In the genomic region with DNA sequence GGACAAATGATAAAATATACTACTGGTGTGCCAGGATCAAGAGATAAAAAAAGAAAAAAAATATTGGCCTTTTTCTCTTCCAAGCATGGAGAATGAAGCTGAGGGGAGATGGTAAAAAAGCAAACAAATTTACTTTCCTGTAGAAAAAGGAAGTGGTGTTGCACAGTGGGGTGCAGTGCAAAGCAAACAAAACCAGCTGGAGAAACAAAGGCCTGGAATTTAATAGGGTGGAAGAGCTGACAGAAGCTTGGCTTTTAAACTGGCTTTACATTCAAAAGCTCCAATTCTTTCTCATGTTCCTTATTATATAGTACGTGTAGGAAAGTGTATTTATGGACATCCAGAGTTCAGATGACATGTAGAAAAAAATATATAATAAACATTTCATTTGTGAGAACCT, we compare ENCODE assay signal across 21 mouse cellular contexts.
DNase-seq lines count a peak whose midpoint lies in the region; ATAC-seq and TF ChIP-seq lines count a peak whose summit lies in the region.
"Had no signal": no experiment of that assay in that cellular context is flagged by ENCODE, and none has a peak within 500 bp of the region (broad histone marks: within the 10 kb centered on the region; RNA-seq: fewer than 3 reads in every experiment).

No protein-coding gene starts in this region.

- 2% methylated on average over 1 of the region's 1 CpGs for WGBS in forebrain, embryonic 14.5 days
- whole genome bisulfite sequencing in forebrain, embryonic 13.5 days = 8% methylated on average over 1 of the region's 1 CpGs
- WGBS in lung, embryonic 14.5 days = 25% methylated on average over 1 of the region's 1 CpGs

- ATAC-seq in forebrain, embryonic 14.5 days = no peak
- no peak for ATAC-seq in forebrain, embryonic 13.5 days
- no peak for ATAC-seq in lung, embryonic 14.5 days (ENCODE audit: insufficient read depth)
- ATAC-seq: inflammation-experienced regulatory T-cells, adult 6 months; midbrain, embryonic 13.5 days had no signal

- intact Hi-C loops in left cerebral cortex, postnatal 14 days (cut with DNase I) = no loop called here

- H3K9me3 ChIP-seq in forebrain, embryonic 14.5 days (replicated peaks; ENCODE audit: control insufficient read depth, low read length) = no peaks in the 10 kb centered on the region
- no peaks in the 10 kb centered on the region for H3K9me3 ChIP-seq in forebrain, embryonic 13.5 days (replicated peaks)
- H3K9me3 ChIP-seq in lung, embryonic 14.5 days (ENCODE audit: low read depth, low read length) = no peaks in the 10 kb centered on the region
- H3K9me3 ChIP-seq: embryonic facial prominence, embryonic 12.5 days; heart, embryonic 15.5 days; limb, embryonic 13.5 days; liver, embryonic 13.5 days; midbrain, embryonic 13.5 days had no signal

- H3K4me2 ChIP-seq in forebrain, embryonic 14.5 days (ENCODE audit: low read length) = no peak overlapping the region
- no peak overlapping the region for H3K4me2 ChIP-seq in forebrain, embryonic 13.5 days
- no peak overlapping the region for H3K4me2 ChIP-seq in lung, embryonic 14.5 days
- H3K4me2 ChIP-seq: embryonic facial prominence, embryonic 12.5 days; heart, embryonic 15.5 days; limb, embryonic 13.5 days; liver, embryonic 13.5 days; midbrain, embryonic 13.5 days had no signal

- no peaks in the 10 kb centered on the region for H3K4me1 ChIP-seq in forebrain, embryonic 14.5 days (ENCODE audit: control insufficient read depth, insufficient read depth, low read length)
- H3K4me1 ChIP-seq in forebrain, embryonic 13.5 days = no peaks in the 10 kb centered on the region
- H3K4me1 ChIP-seq in lung, embryonic 14.5 days (ENCODE audit: insufficient read depth) = no peaks in the 10 kb centered on the region
- H3K4me1 ChIP-seq: embryonic facial prominence, embryonic 12.5 days; heart, embryonic 15.5 days; limb, embryonic 13.5 days; liver, embryonic 13.5 days; midbrain, embryonic 13.5 days had no signal

- TF ChIP-seq CTCF in lung, embryonic 14.5 days (IDR thresholded peaks at IDR 0.05; ENCODE audit: low read depth) = no peak

- H3K27ac ChIP-seq in forebrain, embryonic 14.5 days (ENCODE audit: low read depth, low read length) = no peak overlapping the region
- H3K27ac ChIP-seq in forebrain, embryonic 13.5 days = no peak overlapping the region
- no peak overlapping the region for H3K27ac ChIP-seq in lung, embryonic 14.5 days (ENCODE audit: low read depth)
- H3K27ac ChIP-seq: embryonic facial prominence, embryonic 12.5 days; heart, embryonic 15.5 days; limb, embryonic 13.5 days; liver, embryonic 13.5 days; midbrain, embryonic 13.5 days had no signal

- DNase-seq in forebrain, embryonic 14.5 days (ENCODE audit: low spot score) = peak; percentile 0
- peak; percentile 1 for DNase-seq in lung, embryonic 14.5 days
- DNase-seq in lung, postnatal 4 days = no peak
- DNase-seq in Muller cell, postnatal 12 days (ENCODE audit: inconsistent ontology term) = peak; percentile 17
- DNase-seq in embryo, embryonic 11 days = peak; percentile 30
- no peak for DNase-seq in left cerebral cortex, postnatal 14 days (ENCODE audit: low spot score in 2 of 2)
- no peak for DNase-seq in ovary, postnatal 36 days (ENCODE audit: low spot score)
- DNase-seq: cerebellum, adult 9-11 months; gastrocnemius, postnatal 25 days; kidney, adult 8-10 months; liver, embryonic 13.5 days; right cerebral cortex, postnatal 14 days; spleen, adult 18-20 months; thymus, postnatal 25 days had no signal

- no peak overlapping the region for H3K4me3 ChIP-seq in forebrain, embryonic 14.5 days (ENCODE audit: low read depth, low read length)
- no peak overlapping the region for H3K4me3 ChIP-seq in forebrain, embryonic 13.5 days
- no peak overlapping the region for H3K4me3 ChIP-seq in lung, embryonic 14.5 days (ENCODE audit: low read depth, low read length)
- H3K4me3 ChIP-seq: embryonic facial prominence, embryonic 12.5 days; heart, embryonic 15.5 days; limb, embryonic 13.5 days; liver, embryonic 13.5 days; midbrain, embryonic 13.5 days had no signal

- H3K27me3 ChIP-seq in forebrain, embryonic 14.5 days (replicated peaks; ENCODE audit: control insufficient read depth, insufficient read depth, low read length) = no peaks in the 10 kb centered on the region
- no peaks in the 10 kb centered on the region for H3K27me3 ChIP-seq in forebrain, embryonic 13.5 days
- H3K27me3 ChIP-seq in lung, embryonic 14.5 days (ENCODE audit: insufficient read depth, low read length) = no peaks in the 10 kb centered on the region
- H3K27me3 ChIP-seq: CH12.LX; embryonic facial prominence, embryonic 12.5 days; heart, embryonic 15.5 days; limb, embryonic 13.5 days; liver, embryonic 13.5 days; midbrain, embryonic 13.5 days had no signal

- no peak overlapping the region for H3K9ac ChIP-seq in forebrain, embryonic 14.5 days (ENCODE audit: low read length)
- no peak overlapping the region for H3K9ac ChIP-seq in forebrain, embryonic 13.5 days
- H3K9ac ChIP-seq in lung, embryonic 14.5 days = no peak overlapping the region
- H3K9ac ChIP-seq: embryonic facial prominence, embryonic 12.5 days; heart, embryonic 15.5 days; limb, embryonic 13.5 days; liver, embryonic 13.5 days; midbrain, embryonic 13.5 days had no signal

- H3K36me3 ChIP-seq in forebrain, embryonic 14.5 days (ENCODE audit: control insufficient read depth, insufficient read depth, low read length) = no peaks in the 10 kb centered on the region
- no peaks in the 10 kb centered on the region for H3K36me3 ChIP-seq in forebrain, embryonic 13.5 days (ENCODE audit: poor library complexity, severe bottlenecking)
- no peaks in the 10 kb centered on the region for H3K36me3 ChIP-seq in lung, embryonic 14.5 days (ENCODE audit: insufficient read depth)
- H3K36me3 ChIP-seq: embryonic facial prominence, embryonic 12.5 days; heart, embryonic 15.5 days; limb, embryonic 13.5 days; liver, embryonic 13.5 days; midbrain, embryonic 13.5 days had no signal

Comparison
In these comparisons a context has a peak if more than half of its experiments do, and no peak if none do; other contexts are left out.
1. DNase-seq: peak in forebrain, embryonic 14.5 days (single experiment), lung, embryonic 14.5 days (single experiment), Muller cell, postnatal 12 days (single experiment) and embryo, embryonic 11 days (single experiment); none in lung, postnatal 4 days (0 of 2), left cerebral cortex, postnatal 14 days (0 of 2) and ovary, postnatal 36 days (single experiment).